Mouse (Mus musculus): Measurements from ENCODE around the gene Amz2.

The Amz2 gene

GRCm38 (mm10) chr11:109425392-109426271 is at the start of gene Amz2:
Gene Amz2, plus strand, starts transcription at chr11:109425946.
- peak; percentile 69 for DNase-seq (ENCODE audit: extremely low read depth, low read depth, low spot score)

- no peak for DNase-seq (ENCODE audit: extremely low read depth, low read depth, low spot score)
These were observed 49.1 kb upstream of the Amz2 start for GRCm38 (mm10) chr11:109376484-109377143.

- DNase-seq (ENCODE audit: extremely low read depth, low read depth, low spot score) = no peak
These were observed 48.3 kb upstream of the Amz2 start for GRCm38 (mm10) chr11:109377477-109377876.

GRCm38 (mm10) chr11:109378051-109378450 is 47.7 kb upstream of the Amz2 start:
- DNase-seq (ENCODE audit: extremely low read depth, low read depth, low spot score) = no peak

- no peak for DNase-seq (ENCODE audit: extremely low read depth, low read depth, low spot score)
These were observed 45.1 kb upstream of the Amz2 start for GRCm38 (mm10) chr11:109380662-109381061.

GRCm38 (mm10) chr11:109385296-109385695 is 40.5 kb upstream of the Amz2 start:
- DNase-seq (ENCODE audit: extremely low read depth, low read depth, low spot score) = no peak

- no peak for DNase-seq (ENCODE audit: extremely low read depth, low read depth, low spot score)
These were observed 36.7 kb upstream of the Amz2 start for GRCm38 (mm10) chr11:109389046-109389445.

GRCm38 (mm10) chr11:109391200-109391599 is 34.5 kb upstream of the Amz2 start:
- no peak for DNase-seq (ENCODE audit: extremely low read depth, low read depth, low spot score)

- no peak for DNase-seq (ENCODE audit: extremely low read depth, low read depth, low spot score)
These were observed 34.0 kb upstream of the Amz2 start for GRCm38 (mm10) chr11:109391760-109392159.

GRCm38 (mm10) chr11:109392601-109393000 is 33.1 kb upstream of the Amz2 start:
- DNase-seq (ENCODE audit: extremely low read depth, low read depth, low spot score) = no peak

GRCm38 (mm10) chr11:109394758-109395157 is 31.0 kb upstream of the Amz2 start:
- no peak for DNase-seq (ENCODE audit: extremely low read depth, low read depth, low spot score)

- peak; percentile 31 for DNase-seq (ENCODE audit: extremely low read depth, low read depth, low spot score)
These were observed 30.5 kb upstream of the Amz2 start for GRCm38 (mm10) chr11:109395291-109395690.

GRCm38 (mm10) chr11:109406431-109406830 is 19.3 kb upstream of the Amz2 start:
- DNase-seq (ENCODE audit: extremely low read depth, low read depth, low spot score) = no peak

- DNase-seq (ENCODE audit: extremely low read depth, low read depth, low spot score) = no peak
These were observed 15.4 kb upstream of the Amz2 start for GRCm38 (mm10) chr11:109410197-109410980.

GRCm38 (mm10) chr11:109413617-109414016 is 12.1 kb upstream of the Amz2 start, which contains the start of gene 9930022D16Rik:
Gene 9930022D16Rik, plus strand, starts transcription at chr11:109413917.
- DNase-seq (ENCODE audit: extremely low read depth, low read depth, low spot score) = no peak

GRCm38 (mm10) chr11:109414802-109415201 is 10.9 kb upstream of the Amz2 start:
- DNase-seq (ENCODE audit: extremely low read depth, low read depth, low spot score) = no peak

- DNase-seq (ENCODE audit: extremely low read depth, low read depth, low spot score) = no peak
These were observed 8.9 kb upstream of the Amz2 start for GRCm38 (mm10) chr11:109416709-109417420.

- no peak for DNase-seq (ENCODE audit: extremely low read depth, low read depth, low spot score)
These were observed 8.2 kb upstream of the Amz2 start for GRCm38 (mm10) chr11:109417472-109418040.

- DNase-seq (ENCODE audit: extremely low read depth, low read depth, low spot score) = no peak
These were observed 6.3 kb upstream of the Amz2 start for GRCm38 (mm10) chr11:109419461-109419860.

- no peak for DNase-seq (ENCODE audit: extremely low read depth, low read depth, low spot score)
These were observed 5.7 kb upstream of the Amz2 start for GRCm38 (mm10) chr11:109419961-109420566.
